Mouse (Mus musculus): ENCODE data around the gene Nr1i3.

GRCm38 (mm10) chr1:171260316-171260715 lies 46.5 kb downstream of the Nr1i3 start:
- TF ChIP-seq CTCF (IDR thresholded peaks at IDR 0.05; ENCODE audit: borderline replicate concordance, control insufficient read depth, extremely low read depth, insufficient read depth, low read length, poor library complexity) (no peak), POLR2A (IDR thresholded peaks at IDR 0.05; ENCODE audit: control insufficient read depth, extremely low read depth, insufficient read depth, low read length, poor library complexity) (no peak)
